Mouse (Mus musculus) CD4-positive helper T cell, adult 2 months (primary cell): ENCODE measurements around the gene Flna.

Experiments
- DNase-seq: peaks from one replicate; pipeline ENCODE4 v3.0.0-alpha.2; 2012; ENCODE audit warnings: low read depth, missing footprints, low spot score

The Flna gene

DNA sequence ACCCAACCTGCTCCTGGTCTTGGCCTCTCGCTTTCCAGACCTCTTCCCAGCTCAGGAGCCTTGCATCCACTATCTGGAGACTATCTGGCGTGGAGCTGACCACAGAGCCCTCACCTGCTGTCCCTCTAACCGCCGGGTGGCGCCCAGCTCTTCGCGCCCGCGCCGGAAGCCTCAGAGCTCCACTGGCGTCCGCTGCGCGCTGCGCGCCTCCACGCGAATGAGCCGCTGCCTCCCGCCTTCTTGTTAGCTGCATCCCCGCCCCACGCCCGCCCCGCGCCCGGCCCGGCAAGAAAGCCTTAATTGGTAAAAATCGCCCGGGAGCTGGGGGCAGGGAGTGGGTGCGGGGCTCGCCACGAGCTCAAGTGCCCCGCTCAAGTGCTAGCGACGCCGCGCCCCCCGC, at the start of gene Flna:
Gene Flna, minus strand, starts transcription at position 206 of the 400 bp plus-strand sequence.
- DNase-seq = peak; percentile 78

DNA sequence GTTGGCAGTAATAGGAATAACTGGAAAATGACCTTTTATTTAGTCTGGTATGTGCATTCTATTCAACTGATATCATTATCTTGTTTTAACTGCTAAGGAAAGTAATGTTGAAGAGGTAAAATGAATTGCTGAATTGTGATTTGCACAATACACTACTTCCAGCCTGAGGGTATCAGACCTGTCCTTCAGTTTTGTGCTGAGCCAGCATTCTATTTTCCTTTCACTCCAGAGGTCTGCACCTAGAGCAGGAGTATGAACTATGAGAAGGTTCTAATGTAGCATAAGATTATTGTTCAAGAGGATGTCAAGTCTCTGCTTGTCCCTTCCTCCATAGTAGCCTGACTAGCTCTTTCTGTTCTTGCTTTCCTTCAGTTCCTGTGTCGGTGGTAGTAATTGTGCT, 48.7 kb upstream of the Flna start:
- no peak for DNase-seq

DNA sequence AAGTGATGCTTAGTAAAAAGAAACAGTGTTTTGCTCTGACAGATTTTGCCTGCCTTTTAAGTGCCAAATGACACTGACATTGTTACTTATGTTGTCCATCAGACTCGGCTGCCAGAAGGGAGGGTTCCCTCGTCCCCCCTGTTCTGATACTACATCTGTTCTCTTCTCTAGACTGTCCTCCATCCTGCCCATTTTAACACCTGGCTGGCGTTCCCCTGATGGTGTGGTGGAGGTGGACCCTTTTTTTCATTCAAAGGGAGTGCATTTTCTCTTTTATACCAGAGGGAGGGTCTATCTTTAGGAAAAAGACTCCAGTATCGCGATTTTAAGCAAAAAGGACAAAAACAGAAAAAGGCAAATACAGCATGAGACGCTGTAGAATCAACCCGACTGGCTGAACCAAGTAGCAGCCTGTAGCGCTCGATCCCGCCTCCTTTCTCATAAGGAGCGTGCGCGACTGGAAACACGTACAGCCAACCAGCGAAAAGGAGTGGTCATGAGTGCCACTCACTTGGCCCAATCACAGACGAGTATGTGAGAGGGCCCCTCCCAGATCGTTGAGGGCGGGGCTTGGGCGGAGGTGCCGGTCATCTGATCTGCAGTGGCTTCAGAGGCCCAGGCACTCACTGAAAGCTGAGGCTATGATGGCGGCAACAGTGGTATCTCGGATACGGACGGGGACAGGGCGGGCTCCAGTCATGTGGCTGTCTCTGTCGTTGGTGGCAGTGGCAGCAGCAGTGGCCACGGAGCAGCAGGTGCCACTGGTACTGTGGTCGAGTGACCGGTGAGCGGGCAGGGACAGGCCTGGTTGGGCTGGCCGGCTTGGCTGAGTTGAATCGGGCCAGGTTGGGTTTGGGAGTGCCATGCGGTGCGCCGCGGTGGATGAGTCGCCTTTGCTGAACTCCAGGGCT, 47.2 kb upstream of the Flna start, which contains the start of gene Atp6ap1:
Gene Atp6ap1, plus strand, starts transcription at position 560 of the 911 bp plus-strand sequence.
- DNase-seq = peak; percentile 95

DNA sequence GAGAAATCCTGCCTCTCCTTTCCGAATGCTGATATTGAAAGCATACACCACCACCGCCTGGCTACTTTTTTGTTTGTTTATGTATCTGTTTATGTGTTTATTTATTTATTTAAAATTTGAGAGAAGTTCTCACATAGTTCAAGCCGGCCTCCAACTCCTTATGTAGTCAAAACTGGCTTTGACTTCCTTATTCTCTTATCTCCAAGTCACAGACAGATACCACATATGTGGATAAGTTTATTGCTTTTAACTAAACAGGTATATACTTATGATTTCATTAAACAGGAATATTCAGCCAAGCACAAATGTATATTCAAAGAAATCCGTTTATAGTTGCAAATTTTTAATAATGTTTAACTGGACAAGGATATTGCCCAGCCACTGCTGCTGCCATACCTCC, 43.8 kb upstream of the Flna start:
- DNase-seq = no peak

DNA sequence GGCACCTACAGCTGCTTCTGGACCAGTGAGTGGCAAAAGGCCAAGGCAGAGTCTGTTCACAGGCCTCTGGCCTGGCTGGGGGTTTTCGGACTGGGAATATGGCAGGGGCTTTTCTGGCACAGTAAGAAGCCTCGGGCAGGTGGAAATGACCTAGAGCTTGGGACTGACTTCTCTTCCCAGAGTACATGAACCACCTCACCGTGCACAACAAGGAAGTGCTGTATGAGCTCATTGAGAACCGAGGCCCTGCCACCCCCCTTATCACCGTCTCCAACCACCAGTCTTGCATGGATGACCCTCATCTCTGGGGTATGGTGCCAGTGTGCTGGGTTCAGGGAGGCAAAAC, 33.4 kb upstream of the Flna start:
- DNase-seq = no peak

DNA sequence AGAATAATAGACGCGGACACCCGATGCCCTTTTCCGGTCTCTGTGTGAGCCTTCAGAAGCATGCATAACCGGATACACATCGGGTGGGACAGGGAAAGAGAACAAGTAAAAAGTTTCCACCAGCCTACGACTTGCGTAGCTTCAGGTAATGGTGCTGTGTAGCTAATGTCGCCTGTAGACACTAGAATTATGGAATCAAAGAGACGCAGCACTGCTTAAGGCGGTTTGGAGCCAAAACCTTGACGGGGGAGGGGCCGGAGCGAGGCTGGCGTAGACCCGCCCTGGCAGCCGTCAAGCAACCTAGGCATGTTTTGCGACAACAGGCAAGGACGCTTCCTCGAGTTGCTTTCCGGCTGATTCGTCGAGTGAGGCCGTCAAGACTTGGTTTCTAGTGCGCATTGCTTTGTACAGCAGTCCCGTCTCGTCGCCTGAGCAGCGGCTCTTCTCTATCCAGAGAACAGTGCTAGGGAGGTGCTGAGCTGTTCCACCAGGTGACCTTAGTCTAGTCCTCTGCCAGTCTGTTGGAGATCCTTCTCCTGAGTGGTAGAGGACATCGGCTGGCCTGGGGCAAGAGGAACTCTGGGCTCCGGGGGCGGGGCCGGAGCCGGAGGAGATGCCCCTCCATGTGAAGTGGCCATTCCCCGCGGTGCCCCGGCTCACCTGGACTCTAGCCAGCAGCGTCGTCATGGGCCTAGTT, 32.9 kb upstream of the Flna start:
- DNase-seq = peak; percentile 91

DNA sequence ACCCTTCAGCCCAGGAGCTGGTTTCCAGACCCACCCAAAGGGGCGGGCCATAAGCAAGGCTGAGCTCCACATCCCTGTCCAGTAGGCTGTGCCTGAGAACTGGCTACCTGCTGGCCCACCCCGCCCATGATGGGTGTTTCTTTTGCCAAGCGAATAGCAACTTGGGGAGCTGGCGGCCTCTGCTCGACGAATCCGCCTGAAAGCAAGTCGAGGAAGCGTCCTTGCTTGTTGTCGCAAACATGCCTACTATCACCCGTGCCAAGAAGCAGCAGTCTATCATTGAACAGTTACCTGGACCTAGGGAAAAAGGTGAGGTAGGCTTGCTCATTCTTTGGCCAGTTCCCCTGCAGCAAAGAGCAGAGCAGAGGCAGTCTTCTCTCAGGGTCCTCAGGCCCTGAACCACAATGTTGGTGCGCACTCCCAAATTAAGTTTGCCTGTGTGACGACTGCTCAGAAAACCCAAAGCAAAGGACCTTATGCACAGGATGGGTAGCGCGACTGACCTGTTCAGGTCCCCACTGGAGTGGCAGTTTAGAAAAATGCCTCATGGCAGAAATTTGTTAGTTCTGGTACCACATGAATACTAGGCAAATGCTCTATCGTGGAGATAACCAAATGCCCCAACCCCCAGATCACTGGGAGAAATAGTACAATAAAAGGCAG, 32.2 kb upstream of the Flna start, which contains the start of the genes Taz and Dnase1l1:
Gene Taz, plus strand, starts transcription at position 181 of the 663 bp plus-strand sequence.
Gene Dnase1l1, minus strand, starts transcription at position 606 of the 663 bp plus-strand sequence.
- peak; percentile 80 for DNase-seq

DNA sequence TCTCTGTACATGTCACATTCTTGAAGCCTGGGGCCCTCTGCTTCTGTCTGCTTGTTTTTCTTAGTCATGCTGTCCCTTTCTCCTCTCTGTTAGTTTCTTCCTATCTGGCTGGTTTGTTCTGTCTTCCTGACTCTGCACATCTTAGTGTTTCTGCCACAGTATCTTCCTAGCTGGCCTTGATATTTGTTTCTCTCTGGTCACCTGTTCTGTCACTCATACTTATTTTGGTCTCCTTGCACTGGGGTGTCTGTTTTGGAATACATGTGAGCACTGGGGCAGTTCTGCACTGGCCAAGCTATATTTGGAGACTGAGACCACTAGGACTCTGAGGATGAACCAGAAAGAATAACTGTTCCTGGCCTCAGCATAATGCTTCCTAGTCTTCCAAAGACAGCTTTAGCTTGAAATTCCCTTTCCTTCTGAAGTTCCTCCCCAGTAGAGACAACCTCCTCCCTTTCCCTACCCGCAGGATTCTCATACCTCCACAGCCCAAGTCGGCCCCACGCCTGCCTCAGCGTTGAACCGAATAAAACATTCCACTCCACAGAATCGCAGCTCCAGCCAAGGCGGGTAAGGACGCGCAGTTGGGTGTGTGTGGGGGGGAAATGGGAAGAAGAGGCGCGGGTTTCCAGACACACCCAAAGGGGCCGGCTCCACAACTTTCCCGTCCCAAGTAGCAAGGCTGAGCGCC, 31.6 kb upstream of the Flna start:
- DNase-seq = no peak

DNA sequence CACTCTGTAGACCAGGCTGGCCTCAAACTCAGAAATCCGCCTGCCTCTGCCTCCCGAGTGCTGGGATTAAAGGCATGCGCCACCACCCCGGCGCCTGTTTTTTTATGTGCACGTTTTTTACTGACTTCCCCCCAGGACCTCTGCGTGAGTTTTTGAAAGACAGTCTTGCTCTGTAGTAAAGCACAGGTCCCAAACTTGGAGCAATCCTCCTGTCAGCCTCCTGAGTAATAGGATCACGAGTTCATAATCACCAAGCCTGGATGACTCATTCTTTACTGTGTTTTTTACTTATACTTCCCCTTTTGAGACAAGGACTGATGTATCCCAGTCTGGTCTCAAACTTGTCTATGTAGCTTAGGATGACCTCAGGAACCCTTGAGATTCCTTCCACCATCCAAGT, 28.3 kb upstream of the Flna start:
- no peak for DNase-seq

DNA sequence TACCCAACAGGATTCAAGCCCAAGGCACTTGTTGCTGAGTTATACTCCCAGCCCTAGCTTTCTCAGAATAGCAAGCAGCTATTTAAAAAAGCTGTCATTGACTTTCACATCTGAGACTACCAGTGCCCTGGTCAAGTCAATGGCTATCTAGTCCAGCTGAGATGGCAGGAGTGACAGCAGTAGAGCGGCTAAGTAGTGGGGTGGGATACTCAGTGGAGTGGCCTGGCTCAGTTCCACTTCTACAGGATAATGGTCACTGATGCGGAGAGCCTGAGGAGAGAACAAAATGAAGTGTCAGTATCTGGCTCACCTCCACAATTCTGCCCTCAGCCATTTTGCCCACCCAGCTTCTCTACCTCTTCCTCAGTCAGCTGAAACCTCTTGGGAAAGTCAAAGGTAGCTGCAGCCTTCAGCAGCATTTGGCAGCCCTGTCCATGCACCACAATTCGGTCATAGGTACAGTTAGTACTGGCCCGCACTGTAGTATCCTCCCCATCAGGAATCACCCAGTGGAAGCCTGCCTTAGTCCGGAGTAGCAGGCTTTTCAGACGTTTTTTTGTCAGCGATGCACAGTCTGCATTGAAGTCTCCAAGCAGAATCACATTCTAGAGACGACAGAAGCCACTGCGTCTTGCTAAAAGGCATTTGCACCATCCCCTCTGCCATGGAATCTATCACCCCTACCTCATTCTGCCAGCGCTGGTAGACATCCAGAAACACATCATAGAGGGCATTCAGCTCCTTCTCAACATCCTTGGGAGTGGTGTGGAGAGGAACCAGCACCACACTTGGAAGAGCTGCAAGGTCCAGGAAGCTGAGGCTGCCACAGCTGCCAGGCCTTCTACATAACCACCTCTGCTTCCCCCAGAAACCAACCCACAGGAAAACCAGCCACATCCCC, 24.1 kb upstream of the Flna start:
- no peak for DNase-seq

DNA sequence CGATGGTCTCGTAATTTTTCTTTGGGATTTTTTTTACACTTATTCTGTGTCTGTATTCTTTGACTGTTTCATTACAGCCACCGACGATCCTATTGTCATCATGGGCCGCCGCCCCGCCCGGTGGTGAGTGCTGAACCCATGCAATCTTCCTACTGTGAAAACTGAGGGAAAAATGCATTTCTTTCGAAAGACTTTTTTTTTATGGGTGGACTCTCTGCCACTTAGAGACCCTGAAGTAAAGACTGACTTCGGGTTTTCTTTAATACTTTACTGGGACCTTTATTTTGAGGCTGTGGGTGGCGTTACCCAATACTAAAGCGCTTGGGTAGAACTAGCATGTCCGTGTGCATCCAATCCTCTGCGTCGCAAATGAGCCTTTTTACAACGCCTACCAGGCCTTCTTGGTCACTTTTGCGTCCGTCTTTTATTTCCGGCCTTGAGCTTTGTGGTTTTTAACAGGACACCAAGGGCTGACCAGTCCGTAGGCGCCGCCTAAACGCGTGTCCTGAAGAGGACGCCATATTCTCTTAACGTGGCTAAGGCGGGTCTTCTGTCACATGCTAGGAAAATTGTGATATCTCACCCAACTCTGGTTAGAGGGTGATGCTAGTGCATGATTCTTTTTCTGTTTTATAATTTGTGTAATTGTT, 21.4 kb upstream of the Flna start:
- peak; percentile 59 for DNase-seq

DNA sequence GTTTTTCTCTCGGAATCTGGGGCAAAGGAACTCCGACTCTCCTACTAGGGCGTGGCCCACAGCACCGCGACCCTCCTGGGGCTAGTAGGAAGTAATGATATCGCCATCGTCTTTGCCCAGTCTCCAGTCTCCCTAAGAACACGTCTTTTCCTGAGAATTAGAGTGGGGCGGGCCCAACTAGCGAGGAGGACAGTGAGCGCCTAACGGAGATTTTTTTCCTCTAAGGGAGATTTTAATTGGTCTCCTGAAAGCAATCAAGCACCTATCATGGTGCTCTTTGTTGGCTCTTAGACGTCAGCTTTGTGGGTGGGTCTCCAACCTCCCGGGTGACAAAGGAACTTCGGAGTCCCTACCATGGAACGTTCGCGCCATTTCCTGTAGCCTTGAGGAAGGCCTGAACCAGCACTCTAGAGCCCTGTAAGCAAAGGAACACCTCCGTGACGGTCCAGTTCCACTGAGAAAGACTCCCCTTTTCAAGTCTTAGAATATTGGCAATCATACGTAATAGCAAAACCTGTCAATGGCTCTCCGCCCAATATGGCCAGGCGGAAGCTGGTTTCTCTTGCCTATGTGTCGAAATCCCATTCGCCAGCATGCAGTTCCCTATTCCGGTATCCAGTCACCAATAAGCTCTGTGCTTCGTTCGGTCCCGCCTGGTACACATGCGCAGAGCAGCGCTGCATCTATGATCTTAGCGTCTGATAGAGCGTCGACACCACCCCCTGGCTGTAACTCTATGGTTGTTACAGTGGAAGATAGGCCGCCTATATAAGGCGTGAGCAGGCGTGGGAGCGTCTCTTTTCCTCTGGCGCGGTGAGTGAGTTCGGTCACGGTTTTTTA, 20.7 kb upstream of the Flna start, which contains the start of gene Rpl10:
Gene Rpl10, plus strand, starts transcription at position 751 of the 840 bp plus-strand sequence.
- peak; percentile 98 for DNase-seq

DNA sequence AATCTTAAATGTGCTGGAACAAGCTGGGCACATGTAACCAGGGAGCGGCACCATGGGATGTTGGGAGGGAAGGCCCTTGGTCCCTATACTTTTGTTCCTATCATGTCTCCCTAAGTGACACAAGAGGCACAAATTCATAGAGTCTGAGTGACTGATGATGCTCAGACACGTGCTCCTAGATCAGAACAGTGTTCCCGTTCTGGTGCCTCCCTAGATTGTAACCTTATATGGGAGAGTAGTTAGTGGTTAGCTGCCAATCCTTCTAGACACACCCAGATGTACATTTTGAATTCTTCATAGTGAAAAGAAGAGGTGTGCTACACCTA, 20.1 kb upstream of the Flna start:
- no peak for DNase-seq

DNA sequence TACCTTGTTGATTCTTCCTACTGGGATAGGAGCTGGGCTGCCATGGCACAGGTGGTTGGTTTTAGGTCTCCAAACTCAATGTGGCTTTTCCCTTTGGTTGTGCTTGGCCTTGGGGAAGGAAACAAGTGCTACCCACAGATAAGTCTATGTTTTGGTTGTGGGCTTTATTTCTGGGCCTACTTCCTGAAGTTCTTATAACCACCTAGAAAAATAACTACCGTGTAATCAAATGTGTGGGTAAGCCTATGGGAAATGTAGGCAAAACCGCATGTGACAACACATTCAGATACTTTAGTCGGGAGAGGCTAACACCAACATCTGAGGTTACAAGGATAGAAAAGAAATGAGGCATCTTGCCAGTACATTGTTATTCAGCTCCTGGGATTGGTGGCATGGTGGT, 8.1 kb upstream of the Flna start:
- DNase-seq = no peak

DNA sequence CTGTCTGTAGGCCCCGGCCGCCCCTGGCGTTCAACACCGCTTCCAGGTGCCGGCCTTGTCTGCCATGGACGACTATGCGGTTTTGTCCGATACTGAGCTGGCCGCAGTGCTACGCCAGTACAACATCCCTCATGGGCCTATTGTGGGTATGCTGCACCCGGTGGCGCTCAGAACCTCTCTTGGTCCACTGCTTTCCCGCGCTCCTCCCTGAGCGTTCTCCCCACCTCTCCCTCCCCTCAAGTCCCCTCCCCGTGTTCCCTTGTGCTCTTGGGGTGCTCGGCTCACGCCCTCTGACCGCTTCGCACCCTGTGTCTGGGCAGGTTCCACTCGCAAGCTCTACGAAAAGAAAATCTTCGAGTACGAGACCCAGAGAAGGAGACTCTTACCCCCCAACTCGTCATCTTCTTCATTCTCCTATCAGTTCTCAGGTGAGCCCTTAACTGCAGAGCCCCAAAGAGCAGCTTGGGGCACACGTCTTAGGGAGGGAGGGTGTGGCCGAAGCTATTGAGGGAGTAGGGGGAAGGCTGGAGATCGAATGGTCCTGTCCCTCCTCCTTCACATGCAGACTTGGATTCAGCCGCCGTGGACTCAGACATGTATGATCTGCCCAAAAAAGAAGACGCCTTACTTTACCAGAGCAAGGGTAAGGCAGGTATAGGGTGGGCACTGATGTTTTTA, 5.4 kb upstream of the Flna start:
- peak; percentile 36 for DNase-seq

DNA sequence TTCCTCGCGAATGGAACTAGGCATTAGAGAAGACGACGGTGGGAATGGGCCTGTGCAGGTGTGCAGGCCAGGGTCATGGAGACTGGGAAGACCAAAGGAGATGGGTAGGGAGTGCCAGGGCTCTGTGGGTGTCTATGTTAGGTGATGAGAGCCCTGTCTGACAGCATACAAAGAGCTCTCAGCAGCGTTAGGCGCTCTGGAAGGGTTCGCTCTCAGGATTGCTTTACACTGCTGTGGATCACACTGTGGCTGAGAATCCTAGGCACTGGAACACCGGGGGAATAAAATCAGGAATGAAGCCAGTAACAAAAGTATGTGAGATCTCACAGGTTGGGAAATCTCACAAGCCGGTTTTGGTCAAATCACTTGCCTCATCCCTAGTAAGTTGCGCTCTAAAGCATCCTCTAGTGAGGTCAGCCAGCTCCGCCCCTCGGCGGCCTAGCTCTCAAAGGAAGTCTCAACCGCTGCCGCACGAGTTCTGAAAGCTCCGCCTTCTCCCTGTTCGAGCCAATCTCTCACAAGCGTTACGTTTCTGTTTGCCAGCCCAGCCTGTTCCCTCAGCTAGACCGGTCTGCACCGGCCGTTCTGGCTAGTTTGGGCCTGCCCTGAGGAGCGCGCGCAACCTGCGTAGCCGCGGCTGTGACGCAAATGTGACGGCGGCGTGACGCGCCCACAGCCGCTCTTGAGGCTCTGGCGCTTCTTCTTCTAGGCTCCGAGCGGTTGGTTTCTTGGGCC, 4.7 kb upstream of the Flna start, which contains the start of gene Emd:
Gene Emd, plus strand, starts transcription at position 535 of the 735 bp plus-strand sequence.
- peak; percentile 96 for DNase-seq

DNA sequence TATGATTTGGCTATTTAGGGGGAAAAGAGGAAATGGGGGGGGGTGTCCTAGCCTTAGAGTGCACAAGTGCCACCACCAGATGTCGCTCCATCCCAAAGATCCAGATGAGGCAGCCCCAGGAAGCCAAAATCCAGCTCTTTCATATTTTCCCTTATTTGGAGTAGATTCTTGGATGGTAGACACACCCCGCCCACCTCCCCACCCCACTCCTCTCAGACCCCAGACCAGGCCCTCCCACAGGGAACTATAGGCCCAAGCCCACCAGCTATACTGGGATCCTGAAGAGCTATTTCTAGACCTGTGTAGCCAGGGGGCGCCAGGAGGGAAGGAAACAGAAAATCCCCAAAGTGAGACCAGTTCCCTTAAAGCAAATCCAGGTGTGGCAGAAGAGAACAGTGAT, 969 bp downstream of the Flna start:
- DNase-seq = peak; percentile 64

DNA sequence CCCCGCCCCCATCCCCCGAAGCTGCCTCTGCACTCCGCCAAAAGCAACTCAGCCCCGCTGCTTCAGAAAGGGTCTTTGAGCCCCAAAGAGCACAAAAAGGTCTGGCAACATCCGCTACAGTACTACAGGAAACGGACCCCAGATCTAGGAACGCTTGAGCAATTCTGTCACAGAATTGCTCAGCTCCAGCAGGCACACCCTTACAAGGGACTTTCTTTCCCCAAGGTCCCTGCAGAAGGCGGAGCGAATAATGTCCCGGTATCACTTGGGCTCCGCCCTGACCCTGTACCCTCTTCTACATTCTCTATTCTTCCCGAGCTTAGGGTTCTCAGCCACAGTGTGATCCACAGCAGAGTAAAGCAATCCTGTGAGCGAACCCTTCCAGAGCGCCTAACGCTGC, 2.9 kb downstream of the Flna start:
- DNase-seq = no peak
